Mouse (Mus musculus): ENCODE measurements around the gene Pcgf5. TPM values are rescaled to one million over a fixed set of nuclear protein-coding genes. Genes with fewer than 3 reads are reported as not detected.

Pcgf5 gene
- 10 to 100 TPM; 15.4 to 16.2 TPM for total RNA-seq (2021)

GRCm38 (mm10) chr19:36348161-36348800 lies at the start of gene Pcgf5:
Gene Pcgf5, plus strand, starts transcription at chr19:36348309.
- DNase-seq (ENCODE audit: extremely low spot score in 1 of 2, low spot score in 1 of 2) = peak; percentile 44 to 54

DNA sequence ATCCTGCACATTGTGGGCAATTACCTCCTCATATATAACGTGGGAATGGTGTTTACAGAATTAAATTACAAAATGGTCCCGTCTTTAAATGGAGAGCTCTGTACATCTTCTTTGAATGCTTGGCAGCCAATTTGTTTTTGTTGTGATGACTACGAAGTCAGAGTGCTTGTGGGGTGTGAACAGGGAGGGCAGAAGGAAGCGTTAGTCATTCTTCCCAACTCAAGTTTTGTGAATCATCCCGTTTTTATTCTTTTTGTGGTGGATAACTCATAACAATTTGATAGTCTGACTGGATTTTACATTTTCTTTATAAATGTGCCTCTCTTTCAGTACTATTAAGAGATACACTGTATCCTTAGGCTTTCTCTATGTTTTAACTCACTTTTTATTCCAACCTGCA lies 42.6 kb upstream of the Pcgf5 start:
- DNase-seq (ENCODE audit: extremely low spot score in 1 of 2, low spot score in 1 of 2) = no peak

- DNase-seq (ENCODE audit: extremely low spot score in 1 of 2, low spot score in 1 of 2) = no peak
Measured at GRCm38 (mm10) chr19:36314010-36314409, 34.1 kb upstream of the Pcgf5 start.

DNA sequence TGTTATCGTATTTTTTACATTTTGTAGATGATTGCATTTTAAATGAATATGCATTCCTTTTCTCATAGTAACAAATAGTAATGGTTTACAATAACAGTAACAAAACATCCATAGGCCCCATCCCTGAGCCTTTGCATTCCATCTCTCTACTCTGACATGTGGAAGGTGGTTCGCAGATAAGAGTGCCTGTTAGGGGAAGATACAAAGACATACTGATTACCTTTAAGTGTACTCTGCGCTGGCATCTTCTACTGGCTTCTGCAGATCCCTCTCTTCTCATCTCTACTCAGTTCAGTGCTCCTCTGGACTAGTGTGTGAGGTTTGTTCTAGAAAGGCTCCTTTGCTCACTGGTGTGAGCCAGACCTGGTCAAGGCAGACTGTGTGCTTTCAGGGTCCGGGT lies 28.4 kb upstream of the Pcgf5 start:
- DNase-seq (ENCODE audit: extremely low spot score in 1 of 2, low spot score in 1 of 2) = no peak

- no peak for DNase-seq (ENCODE audit: extremely low spot score in 1 of 2, low spot score in 1 of 2)
Measured at GRCm38 (mm10) chr19:36321066-36321465, 27.0 kb upstream of the Pcgf5 start.

DNA sequence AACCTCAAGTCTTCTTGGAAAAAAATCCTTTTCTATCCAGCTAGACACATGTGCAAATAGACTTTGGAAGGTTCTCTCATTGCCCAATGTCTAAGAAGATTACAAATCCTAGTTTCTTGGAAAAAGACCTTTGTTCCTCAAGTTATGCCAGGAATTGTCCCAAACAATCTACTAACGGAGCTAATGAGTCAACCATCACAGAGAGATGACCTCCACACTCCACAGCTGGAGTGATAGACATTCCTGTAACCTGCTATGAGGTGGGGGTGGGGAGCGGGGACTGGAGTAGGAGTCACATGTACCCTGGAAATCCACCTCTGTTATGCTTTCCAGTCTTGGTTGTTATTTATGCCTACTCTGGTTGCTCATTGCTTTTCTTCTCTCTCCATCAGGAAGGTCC lies 24.8 kb upstream of the Pcgf5 start:
- no peak for DNase-seq (ENCODE audit: extremely low spot score in 1 of 2, low spot score in 1 of 2)

- no peak for DNase-seq (ENCODE audit: extremely low spot score in 1 of 2, low spot score in 1 of 2)
Measured at GRCm38 (mm10) chr19:36328678-36329077, 19.4 kb upstream of the Pcgf5 start.

GRCm38 (mm10) chr19:36347376-36347775 lies 733 bp upstream of the Pcgf5 start:
- no peak for DNase-seq (ENCODE audit: extremely low spot score in 1 of 2, low spot score in 1 of 2)

- DNase-seq (ENCODE audit: extremely low spot score in 1 of 2, low spot score in 1 of 2) = no peak
Measured at GRCm38 (mm10) chr19:36347831-36348160, 313 bp upstream of the Pcgf5 start.

DNA sequence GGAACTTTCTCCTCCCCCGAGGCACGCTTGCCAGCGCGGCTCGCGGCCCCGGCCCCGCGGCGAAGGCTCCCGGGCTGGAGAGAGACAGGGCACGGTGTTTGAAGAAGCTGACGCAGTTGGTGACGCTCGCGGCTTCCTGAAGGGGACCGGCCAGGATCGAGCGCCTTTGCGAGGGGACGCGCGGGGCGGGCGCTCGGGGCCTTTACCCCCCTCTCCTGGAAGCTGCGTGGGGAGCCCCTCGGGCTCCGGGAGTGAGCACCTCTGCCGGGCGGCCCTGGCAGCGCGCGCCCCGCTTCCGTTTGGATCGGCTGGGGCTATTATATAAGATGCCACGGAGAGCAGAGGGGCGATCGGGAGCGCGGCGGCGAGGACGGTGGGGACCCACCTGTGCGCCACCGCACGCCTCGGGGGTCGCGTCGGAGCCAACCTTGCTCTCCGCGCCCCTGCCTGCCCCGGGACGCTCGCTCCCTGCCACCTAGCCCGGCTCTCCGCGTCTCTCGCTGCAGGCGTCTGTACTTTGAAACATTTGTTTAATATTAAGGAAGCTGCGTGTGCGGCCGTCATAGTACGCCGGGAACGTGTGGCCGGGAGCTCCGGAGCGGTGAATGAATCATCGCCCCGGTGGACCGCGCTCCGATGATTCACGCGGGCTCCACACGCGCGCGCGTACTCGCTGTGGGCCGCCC lies 835 bp downstream of the Pcgf5 start:
- DNase-seq (ENCODE audit: extremely low spot score in 1 of 2, low spot score in 1 of 2) = peak; percentile 42 to 56

GRCm38 (mm10) chr19:36349487-36349955 lies 1.4 kb downstream of the Pcgf5 start:
- peak in 1 of 2 experiments; percentile 7 for DNase-seq (ENCODE audit: extremely low spot score in 1 of 2, low spot score in 1 of 2)

DNA sequence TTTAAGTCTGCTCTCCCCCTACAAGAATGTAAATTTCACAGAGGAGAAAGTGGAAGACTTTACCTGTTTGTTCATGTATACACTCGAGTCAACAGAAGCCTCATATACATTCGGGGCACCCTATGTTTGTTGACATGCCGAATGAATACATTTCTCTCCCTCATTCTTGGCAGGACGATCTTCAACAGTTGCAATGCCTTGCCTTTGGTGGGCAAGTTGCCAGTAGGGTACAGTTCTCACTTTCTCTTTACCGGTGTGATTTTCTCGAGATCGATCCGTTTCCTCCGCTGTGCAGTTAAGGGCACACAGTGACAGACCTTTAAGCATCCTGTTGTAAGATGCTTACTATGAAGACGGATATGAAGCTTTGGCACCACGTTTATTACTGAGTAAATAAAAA lies 2.1 kb downstream of the Pcgf5 start:
- DNase-seq (ENCODE audit: extremely low spot score in 1 of 2, low spot score in 1 of 2) = no peak

DNA sequence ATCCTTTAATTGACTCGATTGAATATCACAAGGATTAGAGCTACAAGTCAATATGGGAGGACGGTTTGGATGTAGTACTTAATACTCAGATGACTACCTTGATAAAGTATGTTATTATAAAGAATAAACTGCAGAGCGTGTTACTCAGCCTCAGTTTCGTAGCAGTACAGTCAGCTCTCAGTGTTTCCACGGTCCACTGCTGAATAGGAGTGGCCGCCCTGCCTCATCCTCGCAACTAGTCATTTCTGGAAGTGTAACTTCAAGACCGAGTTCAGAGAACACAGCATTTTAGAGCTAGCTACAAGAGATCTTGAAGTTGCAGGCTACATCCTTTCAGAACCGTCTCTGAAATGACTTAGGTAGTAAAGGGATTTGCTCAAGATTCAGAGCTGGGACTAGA lies 2.8 kb downstream of the Pcgf5 start:
- no peak for DNase-seq (ENCODE audit: extremely low spot score in 1 of 2, low spot score in 1 of 2)

DNA sequence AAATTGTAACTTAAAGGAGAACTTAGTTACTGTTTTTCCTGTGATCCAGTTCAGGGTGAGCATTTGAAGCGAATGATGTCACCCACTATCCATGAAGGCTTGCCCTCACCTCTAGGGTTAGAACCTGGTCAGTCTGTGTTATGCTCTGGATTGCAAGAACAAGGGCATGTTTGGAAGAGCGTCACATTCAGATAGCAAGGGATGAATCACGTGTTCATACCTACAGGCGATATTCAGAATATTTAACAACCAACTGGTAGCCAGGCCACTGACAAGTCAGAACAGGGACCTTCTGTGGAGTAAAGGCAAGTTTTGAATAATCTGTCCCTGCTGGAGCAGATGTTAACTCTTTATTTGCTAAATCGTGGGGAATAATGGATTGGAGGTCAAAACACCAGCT lies 14.4 kb downstream of the Pcgf5 start:
- DNase-seq (ENCODE audit: extremely low spot score in 1 of 2, low spot score in 1 of 2) = no peak

DNA sequence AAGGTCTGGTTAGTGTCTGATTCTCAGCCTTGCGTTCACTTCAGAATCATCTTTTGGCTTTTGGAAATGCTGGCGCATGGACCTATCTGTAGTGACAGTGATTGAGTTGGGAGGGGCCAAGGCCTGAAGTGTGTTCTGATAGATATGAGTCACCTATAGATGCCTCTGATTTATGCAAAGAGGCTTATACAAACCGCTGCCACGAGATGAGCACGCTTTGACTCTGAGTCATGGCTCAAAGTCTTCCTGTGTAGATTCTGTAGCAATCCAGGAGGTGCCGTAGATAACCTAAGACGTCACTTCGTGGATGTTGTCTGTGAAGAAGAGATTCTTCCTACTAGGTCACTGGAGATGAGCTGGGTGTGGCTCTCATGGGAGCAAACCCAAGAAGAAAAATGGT lies 16.6 kb downstream of the Pcgf5 start:
- no peak for DNase-seq (ENCODE audit: extremely low spot score in 1 of 2, low spot score in 1 of 2)

GRCm38 (mm10) chr19:36371478-36371877 lies 23.4 kb downstream of the Pcgf5 start:
- DNase-seq (ENCODE audit: extremely low spot score in 1 of 2, low spot score in 1 of 2) = no peak

GRCm38 (mm10) chr19:36373056-36373621 lies 25.0 kb downstream of the Pcgf5 start:
- DNase-seq (ENCODE audit: extremely low spot score in 1 of 2, low spot score in 1 of 2) = no peak

DNA sequence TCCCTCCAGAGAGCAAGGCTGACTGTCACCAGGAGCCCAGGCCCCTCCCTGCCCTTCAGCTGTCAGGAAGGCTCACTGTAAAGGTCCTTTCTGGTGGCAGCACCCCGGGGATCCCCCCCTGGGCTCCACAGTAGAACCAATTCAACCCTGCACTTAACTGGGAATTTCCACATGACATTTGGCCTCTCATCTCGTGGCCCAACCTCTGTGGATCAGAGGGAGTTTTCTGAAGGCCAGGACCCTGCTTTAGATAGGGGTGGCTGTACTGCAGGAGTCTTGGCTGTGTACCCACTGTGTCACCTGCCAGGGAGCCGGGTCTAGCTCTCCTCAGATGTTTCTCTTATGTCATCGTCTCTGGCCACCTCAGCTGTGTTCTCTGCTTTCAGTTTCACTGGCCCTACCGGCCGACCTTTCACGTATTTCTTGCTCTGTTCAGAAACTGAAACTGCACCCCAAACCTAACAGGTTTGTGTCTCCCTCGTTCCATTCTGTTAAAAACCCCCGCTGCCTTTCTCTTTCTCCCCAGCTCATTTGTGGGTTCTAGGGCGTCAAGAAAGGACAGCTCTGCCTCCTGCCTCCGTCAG lies 27.2 kb downstream of the Pcgf5 start:
- no peak for DNase-seq (ENCODE audit: extremely low spot score in 1 of 2, low spot score in 1 of 2)

DNA sequence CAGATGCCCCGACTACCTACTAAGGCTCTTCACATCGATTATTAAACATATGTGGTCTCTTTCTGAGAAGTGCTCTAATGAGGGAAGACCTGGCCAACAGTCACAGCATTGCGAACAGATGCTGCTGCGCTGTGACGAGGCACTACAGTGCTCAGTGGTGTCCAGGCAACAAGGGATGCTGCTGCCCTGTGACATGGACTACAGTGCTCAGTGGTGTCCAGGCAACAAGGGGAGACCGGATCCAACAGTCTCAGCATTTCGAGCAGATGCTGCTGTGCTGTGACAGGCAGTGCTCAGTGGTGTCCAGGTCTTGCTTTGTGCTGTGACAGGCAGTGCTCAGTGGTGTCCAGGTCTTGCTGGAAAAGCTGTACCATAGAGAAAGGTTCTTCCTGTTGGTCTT lies 29.6 kb downstream of the Pcgf5 start:
- DNase-seq (ENCODE audit: extremely low spot score in 1 of 2, low spot score in 1 of 2) = no peak

- no peak for DNase-seq (ENCODE audit: extremely low spot score in 1 of 2, low spot score in 1 of 2)
Measured at GRCm38 (mm10) chr19:36378511-36379232, 30.6 kb downstream of the Pcgf5 start.

- no peak for DNase-seq (ENCODE audit: extremely low spot score in 1 of 2, low spot score in 1 of 2)
Measured at GRCm38 (mm10) chr19:36382901-36383300, 34.8 kb downstream of the Pcgf5 start.
